Mouse (Mus musculus) limb, embryonic 10.5 days (tissue): ENCODE results near the gene Gps2. TPM values are rescaled to one million over a fixed set of nuclear protein-coding genes. Genes with fewer than 3 reads are reported as not detected.

Source experiments
- microRNA-seq: library from miRNA; unstranded; fragments of <30 nt; microRNA quantifications from one replicate; pipeline ENCODE4, GENCODE M21; 2017
- polyA plus RNA-seq: library from polyadenylated mRNA; unstranded; fragments of >200 nt; fragmentation: Nextera tagmentation; extraction: Ambion mirVana; gene quantifications from 2 replicates; pipeline ENCODE4 v1.2.1, GENCODE M21; 2016

The Gps2 gene
- polyA plus RNA-seq, 1 experiment from 2014 or later = 91.6 TPM

Small RNA genes lying within 50 kb of the gene (microRNA-seq; reads per million reads assigned to microRNA genes)
- not detected for gene Mir6924

Other genes with a start within 250 kb of the Gps2 start
- gene Cd68, start 247.7 kb upstream of the Gps2 start, polyA plus RNA-seq = 3.5 and 3.6 TPM in 2 replicates
- 678 and 791 TPM in 2 replicates for gene Eif4a1, start 241.5 kb upstream of the Gps2 start, polyA plus RNA-seq
- 149 and 151 TPM in 2 replicates for gene Senp3, start 231.8 kb upstream of the Gps2 start, polyA plus RNA-seq
- 0.20 and 0.45 TPM in 2 replicates for gene Tnfsf13, start 228.1 kb upstream of the Gps2 start, polyA plus RNA-seq
- 3.0 and 4.2 TPM in 2 replicates for gene Tnfsf12, start 218.0 kb upstream of the Gps2 start, polyA plus RNA-seq
- 0.53 and 0.73 TPM in 2 replicates for gene Tnfsfm13, start 217.8 kb upstream of the Gps2 start, polyA plus RNA-seq
- gene Polr2a, start 155.3 kb upstream of the Gps2 start, polyA plus RNA-seq = 41.8 and 47.0 TPM in 2 replicates
- gene Slc35g3, start 151.9 kb upstream of the Gps2 start, polyA plus RNA-seq = 0.09 and 0.10 TPM in 2 replicates
- 0.25 and 0.59 TPM in 2 replicates for gene Zbtb4, start 148.0 kb upstream of the Gps2 start, polyA plus RNA-seq
- 0.87 and 2.5 TPM in 2 replicates for gene Chrnb1, start 117.9 kb upstream of the Gps2 start, polyA plus RNA-seq
- gene Fgf11, start 112.0 kb upstream of the Gps2 start, polyA plus RNA-seq = 0.40 and 0.55 TPM in 2 replicates
- 1.4 and 1.5 TPM in 2 replicates for gene Tmem102, start 108.3 kb upstream of the Gps2 start, polyA plus RNA-seq
- gene Gm39566, start 98.6 kb upstream of the Gps2 start, polyA plus RNA-seq = not detected in 2 replicates
- not detected in 2 replicates for gene Spem2, start 95.4 kb upstream of the Gps2 start, polyA plus RNA-seq
- not detected in 2 replicates for gene Spem1, start 91.7 kb upstream of the Gps2 start, polyA plus RNA-seq
- 2.2 and 3.5 TPM in 2 replicates for gene Nlgn2, start 76.1 kb upstream of the Gps2 start, polyA plus RNA-seq
- gene Tmem256, start 75.4 kb upstream of the Gps2 start, polyA plus RNA-seq = 269 and 280 TPM in 2 replicates
- 96.7 and 117 TPM in 2 replicates for gene Plscr3, start 67.5 kb upstream of the Gps2 start, polyA plus RNA-seq
- gene Tnk1, start 55.2 kb upstream of the Gps2 start, polyA plus RNA-seq = 1.1 TPM in 2 replicates
- not detected in 2 replicates for gene Tmem95, start 35.9 kb upstream of the Gps2 start, polyA plus RNA-seq
- 6.1 and 6.4 TPM in 2 replicates for gene Kctd11, start 32.5 kb upstream of the Gps2 start, polyA plus RNA-seq
- 0.93 and 1.7 TPM in 2 replicates for gene Acap1, start 18.3 kb upstream of the Gps2 start, polyA plus RNA-seq
- 20.2 and 25.8 TPM in 2 replicates for gene 2810408A11Rik, start 12.9 kb upstream of the Gps2 start, polyA plus RNA-seq
- gene Neurl4, start 12.8 kb upstream of the Gps2 start, polyA plus RNA-seq = 12.6 and 13.3 TPM in 2 replicates
- gene Eif5a, start 8.1 kb downstream of the Gps2 start, polyA plus RNA-seq = 3,029 and 3,766 TPM in 2 replicates
- gene Ybx2, start 21.9 kb downstream of the Gps2 start, polyA plus RNA-seq = 6.1 TPM in 2 replicates
- 19.9 and 29.3 TPM in 2 replicates for gene Slc2a4, start 34.3 kb downstream of the Gps2 start, polyA plus RNA-seq
- 28.7 and 35.4 TPM in 2 replicates for gene Cldn7, start 50.9 kb downstream of the Gps2 start, polyA plus RNA-seq
- 22.2 and 24.8 TPM in 2 replicates for gene Ctdnep1, start 67.3 kb downstream of the Gps2 start, polyA plus RNA-seq
- 154 and 176 TPM in 2 replicates for gene Elp5, start 68.6 kb downstream of the Gps2 start, polyA plus RNA-seq
- 280 and 332 TPM in 2 replicates for gene Gabarap, start 77.3 kb downstream of the Gps2 start, polyA plus RNA-seq
- gene Phf23, start 81.9 kb downstream of the Gps2 start, polyA plus RNA-seq = 101 and 106 TPM in 2 replicates
- 65.2 and 70.6 TPM in 2 replicates for gene Dvl2, start 86.7 kb downstream of the Gps2 start, polyA plus RNA-seq
- 36.4 and 52.1 TPM in 2 replicates for gene Acadvl, start 101.5 kb downstream of the Gps2 start, polyA plus RNA-seq
- 8.8 and 12.9 TPM in 2 replicates for gene Dlg4, start 103.1 kb downstream of the Gps2 start, polyA plus RNA-seq
- 0.71 and 0.74 TPM in 2 replicates for gene Asgr1, start 140.2 kb downstream of the Gps2 start, polyA plus RNA-seq
- gene Asgr2, start 178.8 kb downstream of the Gps2 start, polyA plus RNA-seq = not detected in 2 replicates
- 0.10 and 0.16 TPM in 2 replicates for gene Mgl2, start 216.4 kb downstream of the Gps2 start, polyA plus RNA-seq
- not detected in 2 replicates for gene Clec10a, start 242.3 kb downstream of the Gps2 start, polyA plus RNA-seq